Mouse (Mus musculus): ENCODE results near the gene Samsn1. TPM values are rescaled to one million over a fixed set of nuclear protein-coding genes. Genes with fewer than 3 reads are reported as not detected.

The Samsn1 gene
- polyA plus RNA-seq, 1 experiment, result 0.02 TPM

DNA sequence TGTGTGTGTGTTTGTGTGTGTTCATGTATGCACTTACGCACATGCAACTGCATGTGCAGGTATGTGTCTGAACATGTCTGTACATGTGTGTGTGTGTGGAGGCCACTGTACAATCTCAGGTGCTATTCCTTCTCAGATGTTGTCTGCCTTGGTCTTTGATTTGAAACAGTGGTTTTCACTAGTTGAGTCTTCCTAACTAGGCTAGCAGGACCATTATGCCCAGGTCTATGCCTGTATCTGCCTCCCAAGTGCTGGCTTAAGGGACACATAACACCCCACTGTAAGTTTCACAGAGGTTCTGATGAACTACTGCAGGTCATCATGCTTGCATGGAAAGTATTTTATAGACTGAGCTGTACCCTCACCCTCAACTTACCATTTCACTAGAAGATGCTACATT is 115.8 kb downstream of the Samsn1 start:
- Histone ChIP-seq H3K79me3 (ENCODE audit: low read depth) (no peaks in the 10 kb centered on the region), H3K27me3 (ENCODE audit: control insufficient read depth, insufficient read depth, insufficient read length) (no peaks in the 10 kb centered on the region), H3ac (ENCODE audit: control insufficient read depth, insufficient read length, low read depth) (no peak overlapping the region), H3K79me2 (ENCODE audit: control insufficient read depth, insufficient read depth) (no peaks in the 10 kb centered on the region), H3K36me3 (ENCODE audit: control insufficient read depth, insufficient read depth) (no peaks in the 10 kb centered on the region), H3K4me3 (ENCODE audit: insufficient read depth, poor library complexity, severe bottlenecking) (no peak overlapping the region)
- TF ChIP-seq MYOD1 (IDR thresholded peaks at IDR 0.05; ENCODE audit: control insufficient read depth, insufficient read length, low read depth) (no peak), FOSL1 (IDR thresholded peaks at IDR 0.05; ENCODE audit: insufficient read depth, low read length, poor library complexity, severe bottlenecking) (no peak), USF1 (IDR thresholded peaks at IDR 0.05; ENCODE audit: low read depth) (no peak), MYOG (IDR thresholded peaks at IDR 0.05; ENCODE audit: control insufficient read depth, extremely low read depth, insufficient read length) (no peak), MAX (IDR thresholded peaks at IDR 0.05) (no peak), CEBPB (IDR thresholded peaks at IDR 0.05; ENCODE audit: low read depth) (no peak), CTCF (IDR thresholded peaks at IDR 0.05; ENCODE audit: control insufficient read depth, insufficient read depth, insufficient read length) (no peak)

DNA sequence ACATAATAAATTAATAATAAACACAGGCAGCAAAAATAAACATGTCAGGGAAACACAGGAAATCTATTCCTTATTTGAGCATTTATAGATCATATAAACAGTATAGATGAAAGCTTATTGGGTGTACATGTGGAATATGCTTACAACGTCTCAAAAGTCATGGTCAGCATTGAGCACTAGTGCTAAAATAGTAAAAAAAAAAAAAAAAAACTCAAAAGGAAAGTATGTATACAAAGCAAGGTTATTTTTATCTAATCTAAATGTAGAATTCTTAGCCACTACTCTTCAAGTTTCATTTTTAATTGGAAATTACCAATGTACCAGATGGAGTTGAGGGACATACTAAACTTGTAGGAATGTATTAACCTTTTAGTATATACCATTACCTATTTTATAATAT is 116.8 kb downstream of the Samsn1 start:
- Histone ChIP-seq H3K36me3 (ENCODE audit: control insufficient read depth, insufficient read depth) (no peaks in the 10 kb centered on the region), H3K79me2 (ENCODE audit: control insufficient read depth, insufficient read depth) (no peaks in the 10 kb centered on the region), H3K79me3 (ENCODE audit: low read depth) (no peaks in the 10 kb centered on the region), H3K27me3 (ENCODE audit: control insufficient read depth, insufficient read depth, insufficient read length) (no peaks in the 10 kb centered on the region), H3K4me3 (ENCODE audit: insufficient read depth, poor library complexity, severe bottlenecking) (no peak overlapping the region), H3ac (ENCODE audit: control insufficient read depth, insufficient read length, low read depth) (no peak overlapping the region)
- TF ChIP-seq MAX (IDR thresholded peaks at IDR 0.05), result no peak
- no peak for TF ChIP-seq USF1 (IDR thresholded peaks at IDR 0.05; ENCODE audit: low read depth)
- no peak for TF ChIP-seq FOSL1 (IDR thresholded peaks at IDR 0.05; ENCODE audit: insufficient read depth, low read length, poor library complexity, severe bottlenecking)
- no peak for TF ChIP-seq CEBPB (IDR thresholded peaks at IDR 0.05; ENCODE audit: low read depth)
- no peak for TF ChIP-seq CTCF (IDR thresholded peaks at IDR 0.05; ENCODE audit: control insufficient read depth, insufficient read depth, insufficient read length)
- TF ChIP-seq MYOD1 (IDR thresholded peaks at IDR 0.05; ENCODE audit: control insufficient read depth, insufficient read length, low read depth), result no peak
- no peak for TF ChIP-seq MYOG (IDR thresholded peaks at IDR 0.05; ENCODE audit: control insufficient read depth, extremely low read depth, insufficient read length)

DNA sequence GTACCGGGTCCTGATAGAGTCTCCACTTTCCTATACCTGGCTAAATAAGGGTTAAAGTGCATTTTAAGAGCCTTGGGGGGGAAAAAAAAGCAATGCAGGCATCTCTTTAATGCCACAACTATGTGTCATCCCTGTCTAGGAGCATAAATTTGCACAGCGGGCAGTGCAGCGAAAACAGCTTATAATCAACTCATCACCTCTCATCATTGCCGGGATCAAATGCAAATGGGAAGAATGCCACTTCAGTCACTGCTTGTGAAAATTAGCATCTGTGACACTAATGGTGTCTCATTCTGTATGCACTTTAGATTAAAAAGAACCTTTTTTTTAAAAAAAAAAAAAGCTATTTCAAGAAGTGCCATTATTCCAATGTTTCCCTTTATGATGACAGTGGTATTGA is 118.0 kb downstream of the Samsn1 start:
- no peak for TF ChIP-seq USF1 (IDR thresholded peaks at IDR 0.05; ENCODE audit: low read depth)
- no peak for TF ChIP-seq MYOD1 (IDR thresholded peaks at IDR 0.05; ENCODE audit: control insufficient read depth, insufficient read length, low read depth)
- TF ChIP-seq MAX (IDR thresholded peaks at IDR 0.05), result no peak
- TF ChIP-seq CTCF (IDR thresholded peaks at IDR 0.05; ENCODE audit: control insufficient read depth, insufficient read depth, insufficient read length), result no peak
- Histone ChIP-seq H3K36me3 (ENCODE audit: control insufficient read depth, insufficient read depth) (no peaks in the 10 kb centered on the region), H3K79me2 (ENCODE audit: control insufficient read depth, insufficient read depth) (no peaks in the 10 kb centered on the region), H3K79me3 (ENCODE audit: low read depth) (no peaks in the 10 kb centered on the region), H3K27me3 (ENCODE audit: control insufficient read depth, insufficient read depth, insufficient read length) (no peaks in the 10 kb centered on the region), H3ac (ENCODE audit: control insufficient read depth, insufficient read length, low read depth) (no peak overlapping the region), H3K4me3 (ENCODE audit: insufficient read depth, poor library complexity, severe bottlenecking) (no peak overlapping the region)

GRCm38 (mm10) chr16:75903028-75903427 is 119.1 kb downstream of the Samsn1 start:
- TF ChIP-seq MAX (IDR thresholded peaks at IDR 0.05) (no peak), FOSL1 (IDR thresholded peaks at IDR 0.05; ENCODE audit: insufficient read depth, low read length, poor library complexity, severe bottlenecking) (no peak), USF1 (IDR thresholded peaks at IDR 0.05; ENCODE audit: low read depth) (no peak), MYOG (IDR thresholded peaks at IDR 0.05; ENCODE audit: control insufficient read depth, extremely low read depth, insufficient read length) (no peak), CEBPB (IDR thresholded peaks at IDR 0.05; ENCODE audit: low read depth) (no peak), MYOD1 (IDR thresholded peaks at IDR 0.05; ENCODE audit: control insufficient read depth, insufficient read length, low read depth) (no peak), CTCF (IDR thresholded peaks at IDR 0.05; ENCODE audit: control insufficient read depth, insufficient read depth, insufficient read length) (no peak)

DNA sequence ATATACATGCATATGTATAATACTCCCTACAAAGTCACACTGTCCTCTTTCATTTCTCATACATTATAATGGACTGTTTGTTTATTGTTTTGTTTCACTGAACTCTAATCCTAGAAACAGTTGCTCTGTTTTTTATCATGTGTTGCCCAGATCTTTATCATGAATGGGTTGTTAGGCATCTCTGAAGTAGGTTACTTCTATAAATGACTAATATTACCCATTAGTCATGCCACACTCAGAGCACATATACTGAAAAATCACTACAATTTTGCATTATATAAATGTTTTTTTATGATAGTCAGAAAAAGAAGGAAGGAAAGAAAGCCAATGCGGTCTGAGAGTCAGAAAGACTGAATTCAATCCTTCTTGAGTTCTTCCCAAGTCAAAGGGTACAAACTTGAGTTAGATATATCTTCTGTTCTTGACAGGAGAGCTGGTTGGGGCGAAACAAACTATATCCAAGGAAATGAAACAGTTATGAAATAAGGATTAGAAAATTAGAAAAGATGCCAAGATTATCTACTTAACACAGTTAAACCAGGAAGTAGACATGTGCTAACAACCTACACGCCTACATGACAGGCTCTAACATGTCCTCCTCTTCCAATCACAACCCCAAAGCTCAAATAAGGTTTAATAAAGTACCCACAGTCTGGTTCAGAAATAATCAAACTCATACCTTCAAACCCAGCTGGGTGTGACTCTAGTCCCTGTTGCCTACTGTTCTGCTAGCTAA is 122.0 kb downstream of the Samsn1 start:
- no peaks in the 10 kb centered on the region for H3K36me3 ChIP-seq (ENCODE audit: control insufficient read depth, insufficient read depth)
- H3K27me3 ChIP-seq (ENCODE audit: control insufficient read depth, insufficient read depth, insufficient read length), result no peaks in the 10 kb centered on the region
- no peak overlapping the region for H3K4me3 ChIP-seq (ENCODE audit: insufficient read depth, poor library complexity, severe bottlenecking)
- no peaks in the 10 kb centered on the region for H3K79me3 ChIP-seq (ENCODE audit: low read depth)
- TF ChIP-seq USF1 (IDR thresholded peaks at IDR 0.05; ENCODE audit: low read depth) (no peak), MYOG (IDR thresholded peaks at IDR 0.05; ENCODE audit: control insufficient read depth, extremely low read depth, insufficient read length) (no peak), MYOD1 (IDR thresholded peaks at IDR 0.05; ENCODE audit: control insufficient read depth, insufficient read length, low read depth) (no peak), CTCF (IDR thresholded peaks at IDR 0.05; ENCODE audit: control insufficient read depth, insufficient read depth, insufficient read length) (no peak), CEBPB (IDR thresholded peaks at IDR 0.05; ENCODE audit: low read depth) (no peak), MAX (IDR thresholded peaks at IDR 0.05) (no peak), FOSL1 (IDR thresholded peaks at IDR 0.05; ENCODE audit: insufficient read depth, low read length, poor library complexity, severe bottlenecking) (no peak)
- H3K79me2 ChIP-seq (ENCODE audit: control insufficient read depth, insufficient read depth), result no peaks in the 10 kb centered on the region
- no peak overlapping the region for H3ac ChIP-seq (ENCODE audit: control insufficient read depth, insufficient read length, low read depth)

More at GRCm38 (mm10) chr16:75903028-75903427, 119.1 kb downstream of the Samsn1 start:
- Histone ChIP-seq H3K27me3 (ENCODE audit: control insufficient read depth, insufficient read depth, insufficient read length) (no peaks in the 10 kb centered on the region), H3K4me3 (ENCODE audit: insufficient read depth, poor library complexity, severe bottlenecking) (no peak overlapping the region), H3ac (ENCODE audit: control insufficient read depth, insufficient read length, low read depth) (no peak overlapping the region), H3K79me2 (ENCODE audit: control insufficient read depth, insufficient read depth) (no peaks in the 10 kb centered on the region), H3K79me3 (ENCODE audit: low read depth) (no peaks in the 10 kb centered on the region), H3K36me3 (ENCODE audit: control insufficient read depth, insufficient read depth) (no peaks in the 10 kb centered on the region)

Data from C2C12 (cell line).